Mouse (Mus musculus): ENCODE data around the gene Sdf2l1. TPM values are rescaled to one million over a fixed set of nuclear protein-coding genes. Genes with fewer than 3 reads are reported as not detected.
A peak's percentile ranks its signal among the peaks of the same experiment; 100 is the strongest.

Gene Sdf2l1
- total RNA-seq, 2 experiments from 2014 or later: 15.6 to 21.7 TPM

DNA sequence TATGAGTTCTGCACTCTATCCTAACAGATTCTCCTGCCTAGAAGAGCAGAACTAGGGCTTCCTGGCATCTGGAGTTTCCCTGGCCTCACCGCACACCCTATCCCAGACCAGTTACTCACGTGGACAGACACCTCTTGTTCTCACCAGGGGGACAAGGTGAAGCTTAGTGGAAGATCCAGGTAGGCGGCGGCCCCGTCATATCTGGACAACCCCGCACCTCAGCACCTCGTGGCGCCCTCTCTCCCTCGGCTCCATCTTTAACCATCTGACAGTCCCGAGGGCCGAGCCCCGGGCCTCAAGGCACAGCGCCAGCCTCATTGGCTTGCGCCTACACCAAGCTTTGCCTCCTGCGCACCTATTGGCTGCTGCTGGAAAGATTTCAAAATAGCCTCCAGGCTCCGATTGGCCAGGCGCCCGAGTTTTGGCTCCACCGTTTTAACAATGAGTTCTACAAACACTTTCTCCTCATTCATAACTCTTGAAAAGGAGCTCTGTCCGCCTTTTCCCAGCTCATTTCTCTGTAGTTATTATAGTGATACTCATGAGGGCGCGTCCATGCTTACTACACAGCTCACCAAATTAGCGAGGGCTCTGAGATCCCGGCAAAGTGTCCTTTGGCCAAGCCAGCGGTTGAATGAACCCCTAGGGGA is 7.2 kb downstream of the Sdf2l1 start, which contains the start of gene 2610318N02Rik:
2610318N02Rik (minus strand) TSS at position 297 of the 650 bp plus-strand sequence.
- peak; percentile 28 for DNase-seq (ENCODE audit: low spot score)
- intact Hi-C loops (cut with DNase I): no loop called here

- intact Hi-C loops (cut with DNase I): no loop called here
These were observed 7.9 kb downstream of the Sdf2l1 start for GRCm38 (mm10) chr16:17124119-17124870.

DNA sequence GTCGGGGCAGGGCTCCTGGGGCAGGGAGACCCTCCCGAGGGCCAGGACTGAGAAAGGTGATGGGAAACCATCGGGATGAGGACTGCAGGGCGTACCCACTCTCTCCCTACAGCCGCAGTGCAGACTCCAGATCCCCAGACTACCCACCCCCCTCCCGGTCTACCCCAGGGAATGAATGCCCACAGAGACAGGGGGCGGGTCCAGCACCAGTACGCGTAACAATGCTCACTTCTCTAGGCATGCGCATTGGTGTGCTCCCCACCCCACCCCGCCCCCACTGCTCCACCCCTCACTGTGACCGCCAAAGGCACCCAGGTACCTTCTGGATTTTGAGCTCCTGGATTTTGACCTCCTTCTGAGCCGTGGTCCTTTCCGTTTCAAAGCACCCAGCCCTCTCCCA is 10.6 kb downstream of the Sdf2l1 start:
- intact Hi-C loops (cut with DNase I): no loop called here
- DNase-seq (ENCODE audit: low spot score): no peak

More at GRCm38 (mm10) chr16:17124119-17124870, 7.9 kb downstream of the Sdf2l1 start:
- DNase-seq (ENCODE audit: low spot score): no peak

DNA sequence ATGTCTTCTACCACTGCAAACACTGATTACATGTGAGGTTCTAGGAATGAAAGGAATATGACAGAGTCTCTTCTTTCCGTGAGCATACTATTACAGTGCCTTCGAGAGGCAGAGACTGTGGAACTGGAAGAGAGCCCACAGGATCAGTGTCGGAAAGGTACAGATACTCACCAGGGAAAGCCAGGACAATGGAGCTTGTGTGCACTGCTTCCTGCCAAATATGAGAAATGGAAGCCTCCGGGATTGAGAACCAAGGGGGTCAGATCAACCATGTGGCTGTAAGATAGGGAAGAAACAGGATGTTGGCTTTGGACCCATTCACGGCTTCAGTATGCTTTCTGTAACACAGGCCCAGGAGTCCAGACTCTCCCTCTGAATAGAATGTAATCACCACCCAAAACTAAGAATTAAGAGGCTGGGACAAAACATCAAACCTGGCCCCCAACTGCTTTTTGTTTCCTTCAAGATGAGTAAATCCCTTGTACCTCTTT is 14.8 kb downstream of the Sdf2l1 start:
- DNase-seq (ENCODE audit: low spot score): no peak
- intact Hi-C loops (cut with DNase I): no loop called here

- peak; percentile 39 for DNase-seq (ENCODE audit: low spot score)
- intact Hi-C loops (cut with DNase I): no loop called here
These were observed 21.1 kb downstream of the Sdf2l1 start, which contains the start of gene Ppil2 for GRCm38 (mm10) chr16:17110771-17111743. TSS of gene Ppil2 (minus strand) at chr16:17111257.

- intact Hi-C loops (cut with DNase I): no loop called here
- DNase-seq (ENCODE audit: low spot score): no peak
These were observed 27.6 kb downstream of the Sdf2l1 start for GRCm38 (mm10) chr16:17104600-17104999.

- intact Hi-C loops (cut with DNase I): no loop called here
- no peak for DNase-seq (ENCODE audit: low spot score)
These were observed 29.5 kb downstream of the Sdf2l1 start for GRCm38 (mm10) chr16:17102630-17103220.

DNA sequence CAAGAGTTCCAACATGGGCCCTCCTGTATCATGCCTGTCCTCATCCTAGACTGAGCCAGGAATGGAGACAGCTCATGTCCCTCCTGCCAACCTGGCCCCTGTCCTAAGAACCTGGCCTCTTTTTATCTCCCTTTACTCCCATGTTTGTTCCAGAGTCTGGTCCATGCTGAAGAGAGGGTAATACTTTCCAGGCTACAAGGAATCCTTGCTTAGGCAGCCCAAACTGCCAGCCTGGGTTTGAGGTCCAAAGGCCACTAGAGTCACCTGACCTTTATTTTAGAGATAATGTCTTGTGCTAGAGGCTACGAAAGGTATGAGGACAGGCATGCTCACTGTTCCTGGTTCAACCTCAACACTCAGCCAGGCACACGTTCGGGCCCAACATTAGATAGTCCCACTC is 35.2 kb downstream of the Sdf2l1 start:
- intact Hi-C loops (cut with DNase I): no loop called here
- no peak for DNase-seq (ENCODE audit: low spot score)

GRCm38 (mm10) chr16:17088346-17088745 is 43.8 kb downstream of the Sdf2l1 start:
- no peak for DNase-seq (ENCODE audit: low spot score)
- intact Hi-C loops (cut with DNase I): no loop called here

- DNase-seq (ENCODE audit: low spot score): no peak
- intact Hi-C loops (cut with DNase I): no loop called here
These were observed 45.5 kb downstream of the Sdf2l1 start for GRCm38 (mm10) chr16:17086669-17087193.

DNA sequence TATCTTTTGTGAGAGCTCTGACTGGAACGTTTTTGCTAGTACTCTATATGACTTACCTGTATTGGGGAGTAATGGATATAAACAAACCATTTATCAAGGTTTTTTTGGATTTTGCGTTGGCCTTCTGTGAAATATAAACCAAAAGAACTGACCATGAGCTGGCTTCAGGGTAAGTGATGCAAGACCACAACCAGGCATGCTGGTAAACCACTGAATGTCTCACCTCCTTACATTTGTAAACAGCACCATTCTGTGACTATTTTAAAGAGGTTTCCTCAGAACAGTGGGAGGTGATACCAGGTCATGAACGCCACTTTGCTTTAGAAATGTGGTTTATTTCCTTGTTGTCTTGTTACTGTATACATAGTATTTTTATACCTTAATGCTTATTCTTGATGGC is 45.9 kb downstream of the Sdf2l1 start:
- intact Hi-C loops (cut with DNase I): no loop called here
- no peak for DNase-seq (ENCODE audit: low spot score)

DNA sequence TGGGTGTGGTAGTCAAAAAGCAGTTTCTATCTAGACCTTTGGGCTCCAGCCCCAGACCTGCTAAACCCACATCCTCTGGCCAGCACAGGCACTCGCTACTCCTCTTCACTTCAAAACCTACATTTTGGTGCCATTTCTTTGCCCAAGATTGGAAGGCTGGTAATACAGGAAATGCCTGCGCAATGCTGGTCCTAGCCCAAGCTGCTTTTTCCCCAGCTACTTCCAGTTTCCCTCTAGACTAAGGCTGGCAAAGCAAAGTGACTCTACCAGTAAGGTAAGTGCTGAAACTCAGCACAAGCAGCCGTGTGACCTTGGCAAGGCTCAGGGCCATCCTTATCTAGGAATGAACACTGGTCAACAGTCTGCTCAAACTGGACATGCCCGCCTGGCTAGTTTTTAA is 46.5 kb downstream of the Sdf2l1 start:
- no peak for DNase-seq (ENCODE audit: low spot score)
- intact Hi-C loops (cut with DNase I): no loop called here

GRCm38 (mm10) chr16:17082121-17082792 is 49.9 kb downstream of the Sdf2l1 start:
- DNase-seq (ENCODE audit: low spot score): no peak
- intact Hi-C loops (cut with DNase I): no loop called here

Small RNA genes lying within 50 kb of the gene (microRNA-seq; reads per million reads assigned to microRNA genes)
- gene Mir130b (177 reads per million, percentile 64 among the genes with 10 or more reads in this experiment), gene Mir301b (not detected)

Other genes starting within 250 kb of the Sdf2l1 start
- 10 to 100 TPM; 21.5 to 31.2 TPM for gene Ppm1f, start 235.9 kb downstream of the Sdf2l1 start, total RNA-seq (2021)
- 100 to 1,000 TPM in 1 of 2 experiments, 10 to 100 TPM in 1; 99.1 to 108 TPM for gene Mapk1, start 149.0 kb downstream of the Sdf2l1 start, total RNA-seq (2021)
- 1 to 10 TPM; 1.5 to 1.8 TPM for gene Ypel1, start 62.7 kb downstream of the Sdf2l1 start, total RNA-seq (2021)
- gene Ppil2, start 21.1 kb downstream of the Sdf2l1 start, total RNA-seq (2021): 10 to 100 TPM; 33.7 to 38.6 TPM
- not detected for gene 2610318N02Rik, start 7.2 kb downstream of the Sdf2l1 start, total RNA-seq (2021)
- gene Ydjc, start 12.2 kb upstream of the Sdf2l1 start, total RNA-seq (2021): 1 to 10 TPM; 1.1 to 2.2 TPM
- gene Ccdc116, start 14.8 kb upstream of the Sdf2l1 start, total RNA-seq (2021): under 1 TPM in 1 of 2 experiments, not detected in 1; 0.13 TPM
- 100 to 1,000 TPM; 102 to 113 TPM for gene Ube2l3, start 70.3 kb upstream of the Sdf2l1 start, total RNA-seq (2021)
- under 1 TPM; 0.08 to 0.14 TPM for gene Rimbp3, start 76.2 kb upstream of the Sdf2l1 start, total RNA-seq (2021)
- gene Hic2, start 101.2 kb upstream of the Sdf2l1 start, total RNA-seq (2021): 1 to 10 TPM; 2.0 to 2.2 TPM
- gene Tmem191c, start 143.7 kb upstream of the Sdf2l1 start, total RNA-seq (2021): 1 to 10 TPM; 2.0 to 2.7 TPM
- gene Serpind1, start 199.0 kb upstream of the Sdf2l1 start, total RNA-seq (2021): 1 to 10 TPM; 2.0 TPM